Mouse (Mus musculus) limb, embryonic 14.5 days (tissue): ENCODE data around the gene Sox5. TPM values are rescaled to one million over a fixed set of nuclear protein-coding genes. Genes with fewer than 3 reads are reported as not detected.

Experiments used
- ATAC-seq: fragments of 200-750 bp; cut with Nextera tagmentation; 2 replicates; pipeline ENCODE4 v1.8.0; 2017; ENCODE audit warnings: low read depth, moderate number of reproducible peaks, moderate TSS enrichment; ENCODE audit not compliant: low FRiP score
- DNase-seq: peaks from one replicate; pipeline ENCODE4 v3.0.0-alpha.2; 2015; ENCODE audit warnings: low spot score
- H3K27ac ChIP-seq: fragments of 300-500 bp; sonication (generic); replicated peaks from 2 replicates; pipeline ENCODE4 v1.5.1; 2014; ENCODE audit warnings: low read depth, mild to moderate bottlenecking, low read length, moderate library complexity, mixed read lengths
- H3K27me3 ChIP-seq: fragments of 300-500 bp; sonication (generic); 2 replicates; pipeline ENCODE4 v1.6.1; 2014; ENCODE audit warnings: low read length, mixed read lengths; ENCODE audit not compliant: control insufficient read depth, insufficient read depth
- H3K36me3 ChIP-seq: fragments of 300-500 bp; sonication (generic); 2 replicates; pipeline ENCODE4 v1.6.1; 2014; ENCODE audit warnings: mild to moderate bottlenecking, low read length, moderate library complexity, mixed read lengths; ENCODE audit not compliant: control insufficient read depth, insufficient read depth
- H3K4me1 ChIP-seq: fragments of 300-500 bp; sonication (generic); 2 replicates; pipeline ENCODE4 v1.6.1; 2014; ENCODE audit warnings: antibody characterized with exemption, low read length, mixed read lengths; ENCODE audit not compliant: control insufficient read depth, insufficient read depth
- H3K4me2 ChIP-seq: fragments of 300-500 bp; sonication (generic); replicated peaks from 2 replicates; pipeline ENCODE4 v1.6.1; 2014; ENCODE audit warnings: low read depth, mild to moderate bottlenecking, low read length, moderate library complexity; ENCODE audit not compliant: severe bottlenecking
- H3K4me3 ChIP-seq: fragments of 300-500 bp; sonication (generic); replicated peaks from 2 replicates; pipeline ENCODE4 v1.5.1; 2014; ENCODE audit warnings: low read length
- H3K9ac ChIP-seq: fragments of 300-500 bp; sonication (generic); 2 replicates; pipeline ENCODE4 v1.6.1; 2014; ENCODE audit warnings: mild to moderate bottlenecking, low read depth, low read length, moderate library complexity; ENCODE audit not compliant: severe bottlenecking
- H3K9me3 ChIP-seq: fragments of 300-500 bp; sonication (generic); 2 replicates; pipeline ENCODE4 v1.6.1; 2016; ENCODE audit warnings: low read length; ENCODE audit not compliant: control insufficient read depth
- POLR2A ChIP-seq: fragments of 200-500 bp; IDR thresholded peaks from 2 replicates; pipeline ENCODE4 v1.8.0; 2012; ENCODE audit warnings: inconsistent platforms, mild to moderate bottlenecking, moderate library complexity, borderline replicate concordance; ENCODE audit not compliant: insufficient read depth, insufficient read length; ENCODE audit errors: extremely low read depth
- WGBS: fragments of 180-500 bp; shearing (Covaris S2); extraction: QIAGEN DNeasy Blood & Tissue Kit; methylation state at CpG from one replicate; pipeline ENCODE4 v1.1.7; 2014; 5-methylcytosine and 5-hydroxymethylcytosine counted together
- polyA plus RNA-seq, 2 experiments: library from polyadenylated mRNA; depleted of rRNA in 1 of 2; stranded (reverse) in 1 of 2; unstranded in 1 of 2; fragments of >200 nt; fragmentation: Nextera tagmentation in 1 of 2; extraction: Ambion mirVana in 1 of 2; gene quantifications; 2 replicates each; pipeline versions ENCODE4 v1.2.1 to v1.2.3; 2012 to 2014

Sox5 gene
- polyA plus RNA-seq, 2 experiments = 20.6 to 32.8 TPM

- no peak overlapping the region for H3K4me3 ChIP-seq
- no peaks in the 10 kb centered on the region for H3K36me3 ChIP-seq
- TF ChIP-seq POLR2A = no peak
- H3K4me1 ChIP-seq = no peaks in the 10 kb centered on the region
- 59% methylated on average over 11 of the region's 11 CpGs for WGBS
- DNase-seq (no peak), ATAC-seq (no peak)
- H3K27me3 ChIP-seq = no peaks in the 10 kb centered on the region
- H3K4me2 ChIP-seq = no peak overlapping the region
- no peaks in the 10 kb centered on the region for H3K9me3 ChIP-seq
- no peak overlapping the region for H3K9ac ChIP-seq
- no peak overlapping the region for H3K27ac ChIP-seq
Measured at GRCm38 (mm10) chr6:144236581-144236980, 545.2 kb downstream of the Sox5 start.

- peaks cover 2% of the 10 kb centered on the region; the same call in 1 of the 2 replicates for H3K4me1 ChIP-seq
- 40% methylated on average over 8 of the region's 8 CpGs for WGBS
- H3K27me3 ChIP-seq = no peaks in the 10 kb centered on the region
- no peak for TF ChIP-seq POLR2A
- ATAC-seq = no peak; the same call in 1 of the 2 replicates
- H3K9ac ChIP-seq = peak overlapping the region; percentile 9; the same call in 1 of the 2 replicates
- no peaks in the 10 kb centered on the region for H3K36me3 ChIP-seq
- peak overlapping the region; percentile 50 for H3K4me2 ChIP-seq
- no peak for DNase-seq
- peak overlapping the region; percentile 43; the same call in 1 of the 2 replicates for H3K4me3 ChIP-seq
- no peaks in the 10 kb centered on the region for H3K9me3 ChIP-seq
- H3K27ac ChIP-seq = no peak overlapping the region
Measured at GRCm38 (mm10) chr6:144203970-144204369, 577.8 kb downstream of the Sox5 start.

- WGBS = 37% methylated on average over 12 of the region's 12 CpGs
- TF ChIP-seq POLR2A = no peak
- Histone ChIP-seq H3K27me3 (no peaks in the 10 kb centered on the region), H3K36me3 (no peaks in the 10 kb centered on the region), H3K9me3 (no peaks in the 10 kb centered on the region), H3K4me1 (peaks cover 2% of the 10 kb centered on the region; the same call in 1 of the 2 replicates), H3K4me2 (peak overlapping the region; percentile 50), H3K27ac (no peak overlapping the region; the same call in 1 of the 2 replicates), H3K9ac (peak overlapping the region; percentile 40), H3K4me3 (peak overlapping the region; percentile 43)
- DNase-seq (no peak), ATAC-seq (no peak)
Measured at GRCm38 (mm10) chr6:144203013-144203412, 578.8 kb downstream of the Sox5 start.

DNA sequence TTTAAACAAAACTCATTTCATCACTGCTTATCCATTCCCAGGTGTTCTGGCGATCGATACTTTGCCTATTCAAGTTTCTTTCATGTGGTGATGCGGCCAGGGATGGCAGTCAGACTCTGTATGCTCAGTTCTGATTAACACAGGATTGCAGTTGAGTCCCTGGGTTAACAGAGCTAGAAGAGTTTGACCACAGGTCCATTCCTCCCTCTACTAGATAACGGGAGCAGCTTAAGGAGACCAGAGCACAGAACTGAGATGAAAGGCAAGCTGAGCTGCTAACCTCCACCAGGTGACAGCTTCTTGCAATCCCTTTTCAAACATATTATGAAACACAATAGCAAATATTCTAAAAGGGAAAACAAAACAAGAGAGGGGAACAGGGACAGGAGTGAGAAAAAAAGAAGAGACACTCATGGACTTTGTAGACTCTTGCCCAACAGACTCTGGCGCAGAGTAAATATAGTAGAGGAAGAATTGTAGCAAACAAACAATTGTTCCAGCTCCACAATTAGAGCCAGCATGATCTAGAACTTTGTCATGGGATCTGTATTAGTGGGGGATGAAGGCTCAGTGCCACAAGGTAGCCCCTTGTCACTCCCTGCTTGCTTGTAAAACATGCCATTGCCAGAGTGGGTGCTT is 580.3 kb downstream of the Sox5 start:
- H3K36me3 ChIP-seq = no peaks in the 10 kb centered on the region
- H3K27ac ChIP-seq = no peak overlapping the region
- H3K9me3 ChIP-seq = no peaks in the 10 kb centered on the region
- no peak overlapping the region for H3K4me3 ChIP-seq
- no peak for TF ChIP-seq POLR2A
- WGBS = 67% methylated on average over 5 of the region's 5 CpGs
- 0 out of 2 replicates have a peak overlapping the region, but pooled peaks have one; percentile 26 for H3K4me2 ChIP-seq
- DNase-seq (no peak), ATAC-seq (no peak)
- no peak overlapping the region for H3K9ac ChIP-seq
- H3K27me3 ChIP-seq = no peaks in the 10 kb centered on the region
- peaks cover 6% of the 10 kb centered on the region for H3K4me1 ChIP-seq

- WGBS = 58% methylated on average over 16 of the region's 16 CpGs
- no peaks in the 10 kb centered on the region for H3K9me3 ChIP-seq
- H3K4me2 ChIP-seq = no peak overlapping the region
- no peak overlapping the region for H3K27ac ChIP-seq
- no peaks in the 10 kb centered on the region for H3K36me3 ChIP-seq
- peaks cover 4% of the 10 kb centered on the region; the same call in 1 of the 2 replicates for H3K4me1 ChIP-seq
- no peak overlapping the region for H3K9ac ChIP-seq
- H3K4me3 ChIP-seq = no peak overlapping the region
- TF ChIP-seq POLR2A = no peak
- no peaks in the 10 kb centered on the region for H3K27me3 ChIP-seq
- ATAC-seq (no peak), DNase-seq (no peak)
Measured at GRCm38 (mm10) chr6:144197209-144198119, 584.3 kb downstream of the Sox5 start.
